Mouse (Mus musculus): Measurements from ENCODE around the gene Fntb.

DNA sequence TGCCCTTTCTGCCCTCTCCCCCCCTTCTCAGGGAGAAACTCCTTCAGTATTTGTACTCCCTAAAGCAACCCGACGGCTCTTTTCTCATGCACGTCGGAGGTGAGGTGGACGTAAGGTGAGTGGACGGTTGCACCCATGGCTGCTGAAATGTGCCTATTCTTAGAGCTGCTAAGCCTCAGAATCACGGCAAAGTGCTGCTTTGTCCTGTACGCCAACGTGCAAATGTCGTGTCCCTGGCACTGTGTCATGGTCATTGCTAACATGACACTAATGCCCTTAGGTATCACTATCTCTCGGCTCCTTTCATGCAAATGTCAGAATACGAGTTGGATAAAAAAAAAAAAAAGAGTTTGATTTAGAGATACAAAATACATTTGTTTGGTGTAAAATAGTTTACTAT, 122.6 kb downstream of the Fntb start:
- no peak for TF ChIP-seq CTCF (IDR thresholded peaks at IDR 0.05; ENCODE audit: borderline replicate concordance, insufficient read depth, low read length)
- TF ChIP-seq POLR2A (IDR thresholded peaks at IDR 0.05; ENCODE audit: low read depth, low read length): no peak

Data from embryonic fibroblast, embryonic 13.5 days (primary cell).